Mouse (Mus musculus) forebrain, postnatal 0 days (tissue): ENCODE data around the gene Nol3. TPM values are rescaled to one million over a fixed set of nuclear protein-coding genes. Genes with fewer than 3 reads are reported as not detected.
A peak's percentile ranks its signal among the peaks of the same experiment; 100 is the strongest.

ENCODE experiments used
- ATAC-seq: fragments of 200-750 bp; cut with Nextera tagmentation; 2 replicates; pipeline ENCODE4 v1.8.0; 2017; ENCODE audit warnings: mild to moderate bottlenecking, moderate library complexity
- DNase-seq: peaks from one replicate; pipeline ENCODE4 v3.0.0-alpha.2; 2015
- H3K27ac ChIP-seq: fragments of 300-500 bp; sonication (generic); 2 replicates; pipeline ENCODE4 v1.5.1; 2014; ENCODE audit warnings: low read depth, mild to moderate bottlenecking, antibody characterized with exemption, low read length, moderate library complexity, mixed read lengths
- H3K27me3 ChIP-seq: fragments of 300-500 bp; sonication (generic); 2 replicates; pipeline ENCODE4 v1.6.1; 2014; ENCODE audit warnings: mild to moderate bottlenecking, low read length, mixed read lengths; ENCODE audit not compliant: insufficient read depth
- H3K36me3 ChIP-seq: fragments of 300-500 bp; sonication (generic); 2 replicates; pipeline ENCODE4 v1.6.1; 2014; ENCODE audit warnings: mild to moderate bottlenecking, moderate library complexity; ENCODE audit not compliant: insufficient read depth
- H3K4me1 ChIP-seq: fragments of 300-500 bp; sonication (generic); 2 replicates; pipeline ENCODE4 v1.6.1; 2014; ENCODE audit warnings: antibody characterized with exemption; ENCODE audit not compliant: insufficient read depth
- H3K4me2 ChIP-seq: fragments of 300-500 bp; sonication (generic); 2 replicates; pipeline ENCODE4 v1.6.1; 2014; ENCODE audit warnings: low read depth, mild to moderate bottlenecking, moderate library complexity
- H3K4me3 ChIP-seq: fragments of 300-500 bp; sonication (generic); 2 replicates; pipeline ENCODE4 v1.5.1; 2014; ENCODE audit warnings: low read depth, low read length, mixed read lengths
- H3K9ac ChIP-seq: fragments of 300-500 bp; sonication (generic); 2 replicates; pipeline ENCODE4 v1.6.1; 2014; ENCODE audit warnings: mild to moderate bottlenecking
- H3K9me3 ChIP-seq: fragments of 300-500 bp; sonication (generic); 2 replicates; pipeline ENCODE4 v1.6.1; 2016; ENCODE audit warnings: low read length
- CTCF ChIP-seq: sonication (generic); IDR thresholded peaks from 2 replicates; pipeline ENCODE4 v1.5.1; 2016; ENCODE audit warnings: antibody characterized with exemption, control low read depth, low read depth
- WGBS: fragments of 180-500 bp; shearing (Covaris S2); extraction: QIAGEN DNeasy Blood & Tissue Kit; methylation state at CpG from one replicate; pipeline ENCODE4 v1.1.7; 2014; 5-methylcytosine and 5-hydroxymethylcytosine counted together
- polyA plus RNA-seq: library from polyadenylated mRNA; unstranded; fragments of >200 nt; fragmentation: Nextera tagmentation; extraction: Ambion mirVana; gene quantifications from 2 replicates; pipeline ENCODE4 v1.2.1, GENCODE M21; 2015
- total RNA-seq: library from RNA; depleted of rRNA; stranded (reverse); fragments of >200 nt; gene quantifications from 2 replicates; pipeline ENCODE4 v1.2.3, GENCODE M21; 2014

Nol3 gene
- total and polyA plus RNA-seq, 2 experiments from 2014 or later = 1.7 to 4.3 TPM

GRCm38 (mm10) chr8:105269461-105269947, 6.4 kb upstream of the Nol3 start, which contains the start of gene Hsf4:
Gene Hsf4, plus strand, starts transcription at chr8:105269801.
- peaks cover 4% of the 10 kb centered on the region; the same call in 1 of the 2 replicates for H3K4me1 ChIP-seq
- ATAC-seq = no peak
- TF ChIP-seq CTCF = no peak
- peak within 1 kb of the TSS; percentile 51 for H3K4me3 ChIP-seq
- H3K36me3 ChIP-seq = no peaks in the 10 kb centered on the region
- H3K27me3 ChIP-seq = peaks cover 74% of the 10 kb centered on the region
- DNase-seq = no peak
- H3K27ac ChIP-seq = no peak within 1 kb of the TSS
- peak within 1 kb of the TSS; percentile 85 for H3K4me2 ChIP-seq
- peak within 1 kb of the TSS; percentile 48 for H3K9ac ChIP-seq
- WGBS = 2% methylated on average over 42 of the region's 42 CpGs
- H3K9me3 ChIP-seq = no peaks in the 10 kb centered on the region

- Histone ChIP-seq H3K4me2 (peak overlapping the region; percentile 85), H3K9ac (no peak overlapping the region), H3K27me3 (peaks cover 80% of the 10 kb centered on the region), H3K9me3 (no peaks in the 10 kb centered on the region), H3K4me1 (peaks cover 4% of the 10 kb centered on the region; the same call in 1 of the 2 replicates), H3K36me3 (no peaks in the 10 kb centered on the region), H3K27ac (no peak overlapping the region), H3K4me3 (peak overlapping the region; percentile 51)
- DNase-seq (no peak), ATAC-seq (no peak)
- TF ChIP-seq CTCF = no peak
- 5% methylated on average over 39 of the region's 39 CpGs for WGBS
These were observed 5.6 kb upstream of the Nol3 start for GRCm38 (mm10) chr8:105270101-105270915.

- Histone ChIP-seq H3K27me3 (peaks cover 78% of the 10 kb centered on the region), H3K9me3 (no peaks in the 10 kb centered on the region), H3K36me3 (no peaks in the 10 kb centered on the region), H3K4me1 (peaks cover 7% of the 10 kb centered on the region; the same call in 1 of the 2 replicates), H3K4me2 (peak overlapping the region; percentile 32; the same call in 1 of the 2 replicates), H3K4me3 (peak overlapping the region; percentile 17), H3K9ac (no peak overlapping the region), H3K27ac (no peak overlapping the region)
- DNase-seq (no peak), ATAC-seq (no peak)
- TF ChIP-seq CTCF = 0 out of 2 replicates have a peak, but pooled peaks have one; percentile 9
- 9% methylated on average over 11 of the region's 11 CpGs for WGBS
These were observed 5.1 kb upstream of the Nol3 start for GRCm38 (mm10) chr8:105270916-105271186.

GRCm38 (mm10) chr8:105275387-105275786, 553 bp upstream of the Nol3 start:
- Histone ChIP-seq H3K27me3 (peaks cover 54% of the 10 kb centered on the region), H3K36me3 (peaks cover 7% of the 10 kb centered on the region; the same call in 1 of the 2 replicates), H3K4me3 (peak overlapping the region; percentile 38), H3K9ac (no peak overlapping the region), H3K4me1 (0 out of 2 replicates have a peak, but pooled peaks cover 4% of the 10 kb centered on the region), H3K4me2 (peak overlapping the region; percentile 62), H3K9me3 (no peaks in the 10 kb centered on the region), H3K27ac (no peak overlapping the region)
- 11% methylated on average over 10 of the region's 11 CpGs for WGBS
- TF ChIP-seq CTCF = peak; percentile 14; the same call in 1 of the 2 replicates
- no peak for DNase-seq
- ATAC-seq = no peak

- Histone ChIP-seq H3K36me3 (peaks cover 10% of the 10 kb centered on the region), H3K9ac (peak overlapping the region; percentile 44), H3K4me2 (peak overlapping the region; percentile 62), H3K4me1 (0 out of 2 replicates have a peak, but pooled peaks cover 4% of the 10 kb centered on the region), H3K9me3 (no peaks in the 10 kb centered on the region), H3K4me3 (peak overlapping the region; percentile 38), H3K27ac (no peak overlapping the region), H3K27me3 (peaks cover 42% of the 10 kb centered on the region)
- 0 out of 2 replicates have a peak, but pooled peaks have one; percentile 4 for TF ChIP-seq CTCF
- DNase-seq (peak; percentile 70), ATAC-seq (peak; percentile 69)
- 4% methylated on average over 30 of the region's 30 CpGs for WGBS
These were observed 566 bp downstream of the Nol3 start for GRCm38 (mm10) chr8:105276292-105277120.

- peak overlapping the region; percentile 31; the same call in 1 of the 2 replicates for H3K9ac ChIP-seq
These were observed 3.0 kb downstream of the Nol3 start for GRCm38 (mm10) chr8:105278911-105279334.

More at GRCm38 (mm10) chr8:105278911-105279334, 3.0 kb downstream of the Nol3 start:
- Histone ChIP-seq H3K4me1 (0 out of 2 replicates have a peak, but pooled peaks cover 4% of the 10 kb centered on the region), H3K4me2 (peak overlapping the region; percentile 50), H3K4me3 (peak overlapping the region; percentile 19), H3K27me3 (peaks cover 29% of the 10 kb centered on the region), H3K9me3 (no peaks in the 10 kb centered on the region), H3K27ac (no peak overlapping the region), H3K36me3 (peaks cover 32% of the 10 kb centered on the region)
- peak; percentile 57 for TF ChIP-seq CTCF
- peak; percentile 56 for ATAC-seq
- 3% methylated on average over 28 of the region's 28 CpGs for WGBS
- peak; percentile 75 for DNase-seq
